Mouse (Mus musculus) splenic B cell, adult 2 months (primary cell): Measurements from ENCODE around the gene Btbd35f16.
"Not testable (repeated sequence)": the region's sequence is repeated elsewhere in the genome, so short reads cannot be mapped to it uniquely, and the experiment has no call there.

Source experiments
- DNase-seq: peaks from one replicate; pipeline ENCODE4 v3.0.0-alpha.2; 2011; ENCODE audit warnings: low read depth, low spot score
- H3K27me3 ChIP-seq: 2 replicates; pipeline ENCODE4 v1.6.1; 2012; ENCODE audit warnings: mild to moderate bottlenecking, low read length, moderate library complexity, mixed read lengths; ENCODE audit not compliant: control insufficient read depth, poor library complexity, insufficient read depth, severe bottlenecking
- H3K36me3 ChIP-seq: 2 replicates; pipeline ENCODE4 v1.6.1; 2012; ENCODE audit warnings: mild to moderate bottlenecking, low read length, moderate library complexity, mixed read lengths; ENCODE audit not compliant: control insufficient read depth, poor library complexity, insufficient read depth, severe bottlenecking

Btbd35f16 gene

DNA sequence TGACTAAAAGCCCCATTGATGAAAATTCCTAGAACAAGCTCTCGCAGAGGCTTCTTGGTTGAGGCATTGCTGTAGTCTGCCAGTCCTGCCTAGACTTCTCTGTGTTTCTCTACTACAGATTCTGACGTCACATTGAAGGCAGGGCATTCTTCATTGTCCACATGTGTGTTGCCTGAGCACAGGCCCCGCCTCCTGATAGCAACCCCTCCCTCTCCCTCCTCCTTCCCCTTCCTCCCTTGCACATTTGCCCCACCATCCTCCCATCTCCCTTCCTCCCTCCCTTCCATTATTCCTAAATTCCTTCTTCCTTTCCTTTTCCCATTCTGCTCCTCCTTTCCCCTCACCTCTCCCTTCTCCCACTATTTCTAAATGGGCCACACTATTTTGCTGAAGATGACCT is at the start of gene Btbd35f16:
Gene Btbd35f16 (minus strand): TSS at position 101 of the 400 bp plus-strand sequence.
- H3K36me3 ChIP-seq, H3K27me3 ChIP-seq: not testable (repeated sequence)

More for the DNA sequence above, at the start of gene Btbd35f16:
- DNase-seq: not testable (repeated sequence)
